Comparison of ENCODE assay signal across 17 mouse cellular contexts in genomic region chr9:4712367-4712766, GRCm38 (mm10).
"Had no signal": no experiment of that assay in that cellular context is flagged by ENCODE, and none has a peak within 500 bp of the region (broad histone marks: within the 10 kb centered on the region; RNA-seq: fewer than 3 reads in every experiment).

No protein-coding gene starts in this region.

- H3K36me3 ChIP-seq: lung, embryonic 15.5 days; midbrain, embryonic 13.5 days; midbrain, embryonic 15.5 days; neural tube, embryonic 12.5 days; stomach, embryonic 15.5 days had no signal

- H3K9me3 ChIP-seq: lung, embryonic 15.5 days; megakaryocyte, embryonic 14.5 days; midbrain, embryonic 13.5 days; midbrain, embryonic 15.5 days; neural tube, embryonic 12.5 days; stomach, embryonic 15.5 days had no signal

- H3K4me1 ChIP-seq: lung, embryonic 15.5 days; megakaryocyte, embryonic 14.5 days; midbrain, embryonic 13.5 days; neural tube, embryonic 12.5 days; stomach, embryonic 15.5 days had no signal

- H3K4me3 ChIP-seq: lung, embryonic 15.5 days; megakaryocyte, embryonic 14.5 days; midbrain, embryonic 13.5 days; midbrain, embryonic 15.5 days; neural tube, embryonic 12.5 days; stomach, embryonic 15.5 days had no signal

- ATAC-seq: lung, postnatal 0 days; midbrain, embryonic 13.5 days; midbrain, embryonic 15.5 days had no signal

- H3K4me2 ChIP-seq: lung, embryonic 15.5 days; midbrain, embryonic 11.5 days; midbrain, embryonic 13.5 days; midbrain, embryonic 15.5 days; neural tube, embryonic 12.5 days; stomach, embryonic 15.5 days had no signal

- H3K9ac ChIP-seq: lung, embryonic 15.5 days; midbrain, embryonic 13.5 days; midbrain, embryonic 15.5 days; neural tube, embryonic 12.5 days; stomach, embryonic 15.5 days had no signal

- H3K27ac ChIP-seq: lung, embryonic 15.5 days; macrophage; midbrain, embryonic 13.5 days; midbrain, embryonic 15.5 days; neural tube, embryonic 12.5 days; stomach, embryonic 15.5 days; stomach, postnatal 0 days had no signal

- DNase-seq: lung, adult 2 months; lung, postnatal 14 days; lung, postnatal 36 days; right cerebral cortex, postnatal 14 days; thymus, adult 2 months; thymus, postnatal 25 days; thymus, postnatal 4 days had no signal

- H3K27me3 ChIP-seq: lung, embryonic 15.5 days; megakaryocyte, embryonic 14.5 days; midbrain, embryonic 13.5 days; midbrain, embryonic 15.5 days; neural tube, embryonic 12.5 days; stomach, embryonic 15.5 days had no signal
